Mouse (Mus musculus) embryonic fibroblast, embryonic 13.5 days (primary cell): ENCODE data around the gene Arid5b.

Source experiments
- CTCF ChIP-seq: IDR thresholded peaks from 2 replicates; pipeline ENCODE4 v1.5.1; 2011; ENCODE audit warnings: mild to moderate bottlenecking, control low read depth, low read length, moderate library complexity, borderline replicate concordance; ENCODE audit not compliant: insufficient read depth
- POLR2A ChIP-seq: IDR thresholded peaks from 2 replicates; pipeline ENCODE4 v1.6.1; 2011; ENCODE audit warnings: low read depth, mild to moderate bottlenecking, control low read depth, low read length, moderate library complexity

GRCm38 (mm10) chr10:68103078-68103855 lies 175.3 kb downstream of the Arid5b start:
- TF ChIP-seq POLR2A: no peak
- TF ChIP-seq CTCF: no peak
